Mouse (Mus musculus): Measurements from ENCODE around the gene Cep112. TPM values are rescaled to one million over a fixed set of nuclear protein-coding genes. Genes with fewer than 3 reads are reported as not detected.

Cep112 gene
- polyA plus RNA-seq, 1 experiment: 0.97 TPM

DNA sequence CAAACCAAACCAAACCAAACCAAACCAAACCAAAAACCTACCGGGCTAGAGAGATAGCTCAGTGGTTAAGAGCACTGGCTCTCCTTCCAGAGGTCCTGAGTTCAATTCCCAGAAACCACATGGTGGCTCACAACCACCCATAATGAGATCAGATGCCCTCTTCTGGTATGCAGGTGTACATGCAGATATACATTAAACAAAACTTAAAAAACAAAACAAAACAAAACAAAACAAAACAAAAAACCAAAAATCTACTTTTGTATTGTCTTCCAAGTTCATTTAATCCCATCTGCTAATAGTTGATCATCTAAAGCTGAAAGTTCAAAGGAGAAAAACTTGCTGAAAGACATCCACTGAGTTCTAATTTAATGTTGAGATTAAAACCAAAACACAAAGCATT lies 8.6 kb upstream of the Cep112 start:
- Histone ChIP-seq H3K79me2 (ENCODE audit: control insufficient read depth, insufficient read depth) (no peaks in the 10 kb centered on the region), H3K4me3 (ENCODE audit: insufficient read depth, poor library complexity, severe bottlenecking) (no peak overlapping the region), H3ac (ENCODE audit: control insufficient read depth, insufficient read length, low read depth) (no peak overlapping the region), H3K27me3 (ENCODE audit: control insufficient read depth, insufficient read depth, insufficient read length) (peaks cover 3% of the 10 kb centered on the region), H3K79me3 (ENCODE audit: low read depth) (no peaks in the 10 kb centered on the region), H3K36me3 (ENCODE audit: control insufficient read depth, insufficient read depth) (no peaks in the 10 kb centered on the region)
- TF ChIP-seq MYOD1 (IDR thresholded peaks at IDR 0.05; ENCODE audit: control insufficient read depth, insufficient read length, low read depth) (no peak), MAX (IDR thresholded peaks at IDR 0.05) (no peak), MYOG (IDR thresholded peaks at IDR 0.05; ENCODE audit: control insufficient read depth, extremely low read depth, insufficient read length) (no peak), CEBPB (IDR thresholded peaks at IDR 0.05; ENCODE audit: low read depth) (no peak), CTCF (IDR thresholded peaks at IDR 0.05; ENCODE audit: control insufficient read depth, insufficient read depth, insufficient read length) (no peak), FOSL1 (IDR thresholded peaks at IDR 0.05; ENCODE audit: insufficient read depth, low read length, poor library complexity, severe bottlenecking) (no peak), USF1 (IDR thresholded peaks at IDR 0.05; ENCODE audit: low read depth) (no peak)

DNA sequence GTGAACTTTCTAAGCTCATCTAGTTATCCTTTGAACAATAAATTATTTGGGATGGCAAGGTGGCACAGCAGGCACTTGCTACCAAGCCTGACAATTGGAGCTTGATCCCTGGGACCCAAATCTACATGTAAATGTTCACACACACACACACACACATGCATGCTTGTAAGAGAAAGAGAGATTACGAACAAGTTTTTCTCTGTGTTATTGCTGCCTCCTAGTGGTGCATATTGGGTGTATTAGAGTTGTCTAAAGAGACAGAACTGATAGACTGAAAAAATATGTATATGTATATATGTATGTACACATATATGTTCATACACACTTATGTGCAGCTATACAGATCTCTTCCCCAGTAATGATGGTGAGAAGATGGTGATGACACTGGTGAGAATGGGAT lies 6.5 kb upstream of the Cep112 start:
- TF ChIP-seq FOSL1 (IDR thresholded peaks at IDR 0.05; ENCODE audit: insufficient read depth, low read length, poor library complexity, severe bottlenecking) (no peak), CTCF (IDR thresholded peaks at IDR 0.05; ENCODE audit: control insufficient read depth, insufficient read depth, insufficient read length) (no peak), MYOD1 (IDR thresholded peaks at IDR 0.05; ENCODE audit: control insufficient read depth, insufficient read length, low read depth) (no peak), USF1 (IDR thresholded peaks at IDR 0.05; ENCODE audit: low read depth) (no peak), MAX (IDR thresholded peaks at IDR 0.05) (no peak), CEBPB (IDR thresholded peaks at IDR 0.05; ENCODE audit: low read depth) (no peak), MYOG (IDR thresholded peaks at IDR 0.05; ENCODE audit: control insufficient read depth, extremely low read depth, insufficient read length) (no peak)
- no peaks in the 10 kb centered on the region for H3K36me3 ChIP-seq (ENCODE audit: control insufficient read depth, insufficient read depth)
- H3K4me3 ChIP-seq (ENCODE audit: insufficient read depth, poor library complexity, severe bottlenecking): no peak overlapping the region
- no peaks in the 10 kb centered on the region for H3K27me3 ChIP-seq (ENCODE audit: control insufficient read depth, insufficient read depth, insufficient read length)
- H3ac ChIP-seq (ENCODE audit: control insufficient read depth, insufficient read length, low read depth): no peak overlapping the region
- no peaks in the 10 kb centered on the region for H3K79me3 ChIP-seq (ENCODE audit: low read depth)
- H3K79me2 ChIP-seq (ENCODE audit: control insufficient read depth, insufficient read depth): no peaks in the 10 kb centered on the region

DNA sequence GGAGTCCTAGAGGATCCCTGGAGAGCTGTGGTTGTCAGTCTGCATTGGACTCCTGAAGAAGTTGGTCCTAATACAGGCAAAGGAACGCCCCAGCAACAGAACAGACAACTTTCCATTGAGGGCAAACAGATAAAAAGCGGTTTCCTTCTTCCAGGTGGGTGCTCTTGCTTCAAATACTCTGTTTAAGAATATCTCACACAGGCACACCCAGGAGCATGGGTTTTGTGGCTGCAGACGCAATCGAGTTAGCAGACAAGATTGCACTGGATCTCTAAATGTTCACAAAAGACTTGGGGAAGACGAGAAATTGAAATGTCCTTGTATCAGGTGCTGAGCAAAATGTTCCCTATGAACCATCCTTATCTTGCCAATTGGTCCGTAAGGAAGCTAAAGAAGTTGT lies 5.8 kb upstream of the Cep112 start:
- TF ChIP-seq CEBPB (IDR thresholded peaks at IDR 0.05; ENCODE audit: low read depth) (no peak), MYOD1 (IDR thresholded peaks at IDR 0.05; ENCODE audit: control insufficient read depth, insufficient read length, low read depth) (no peak), FOSL1 (IDR thresholded peaks at IDR 0.05; ENCODE audit: insufficient read depth, low read length, poor library complexity, severe bottlenecking) (no peak), USF1 (IDR thresholded peaks at IDR 0.05; ENCODE audit: low read depth) (no peak), MAX (IDR thresholded peaks at IDR 0.05) (no peak), MYOG (IDR thresholded peaks at IDR 0.05; ENCODE audit: control insufficient read depth, extremely low read depth, insufficient read length) (no peak), CTCF (IDR thresholded peaks at IDR 0.05; ENCODE audit: control insufficient read depth, insufficient read depth, insufficient read length) (no peak)
- Histone ChIP-seq H3K36me3 (ENCODE audit: control insufficient read depth, insufficient read depth) (no peaks in the 10 kb centered on the region), H3K79me2 (ENCODE audit: control insufficient read depth, insufficient read depth) (no peaks in the 10 kb centered on the region), H3K79me3 (ENCODE audit: low read depth) (no peaks in the 10 kb centered on the region), H3K27me3 (ENCODE audit: control insufficient read depth, insufficient read depth, insufficient read length) (no peaks in the 10 kb centered on the region), H3ac (ENCODE audit: control insufficient read depth, insufficient read length, low read depth) (no peak overlapping the region), H3K4me3 (ENCODE audit: insufficient read depth, poor library complexity, severe bottlenecking) (no peak overlapping the region)

DNA sequence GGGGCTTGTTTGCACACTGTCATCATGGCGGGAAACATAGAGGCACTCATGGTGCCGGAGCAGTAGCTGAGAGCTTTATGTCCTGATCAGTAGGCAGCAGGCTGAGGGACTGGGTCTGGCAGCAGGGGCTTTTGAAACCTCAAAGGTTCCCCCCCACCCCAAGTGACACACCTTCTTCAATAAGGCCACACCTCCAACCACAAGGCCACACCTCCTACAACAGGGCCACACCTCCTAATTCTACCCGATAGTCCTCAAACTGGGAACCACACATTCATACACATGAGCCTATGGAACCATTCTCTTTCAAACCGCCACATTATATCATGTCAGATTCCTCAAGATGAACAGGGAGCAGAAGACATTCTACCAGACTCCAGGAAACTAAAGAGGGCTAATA lies 4.2 kb upstream of the Cep112 start:
- Histone ChIP-seq H3K4me3 (ENCODE audit: insufficient read depth, poor library complexity, severe bottlenecking) (no peak overlapping the region), H3ac (ENCODE audit: control insufficient read depth, insufficient read length, low read depth) (no peak overlapping the region), H3K79me3 (ENCODE audit: low read depth) (no peaks in the 10 kb centered on the region), H3K79me2 (ENCODE audit: control insufficient read depth, insufficient read depth) (no peaks in the 10 kb centered on the region), H3K36me3 (ENCODE audit: control insufficient read depth, insufficient read depth) (no peaks in the 10 kb centered on the region), H3K27me3 (ENCODE audit: control insufficient read depth, insufficient read depth, insufficient read length) (no peaks in the 10 kb centered on the region)
- TF ChIP-seq CTCF (IDR thresholded peaks at IDR 0.05; ENCODE audit: control insufficient read depth, insufficient read depth, insufficient read length): no peak
- no peak for TF ChIP-seq MAX (IDR thresholded peaks at IDR 0.05)
- TF ChIP-seq MYOD1 (IDR thresholded peaks at IDR 0.05; ENCODE audit: control insufficient read depth, insufficient read length, low read depth): no peak
- TF ChIP-seq CEBPB (IDR thresholded peaks at IDR 0.05; ENCODE audit: low read depth): no peak
- TF ChIP-seq USF1 (IDR thresholded peaks at IDR 0.05; ENCODE audit: low read depth): no peak
- TF ChIP-seq FOSL1 (IDR thresholded peaks at IDR 0.05; ENCODE audit: insufficient read depth, low read length, poor library complexity, severe bottlenecking): no peak
- no peak for TF ChIP-seq MYOG (IDR thresholded peaks at IDR 0.05; ENCODE audit: control insufficient read depth, extremely low read depth, insufficient read length)

DNA sequence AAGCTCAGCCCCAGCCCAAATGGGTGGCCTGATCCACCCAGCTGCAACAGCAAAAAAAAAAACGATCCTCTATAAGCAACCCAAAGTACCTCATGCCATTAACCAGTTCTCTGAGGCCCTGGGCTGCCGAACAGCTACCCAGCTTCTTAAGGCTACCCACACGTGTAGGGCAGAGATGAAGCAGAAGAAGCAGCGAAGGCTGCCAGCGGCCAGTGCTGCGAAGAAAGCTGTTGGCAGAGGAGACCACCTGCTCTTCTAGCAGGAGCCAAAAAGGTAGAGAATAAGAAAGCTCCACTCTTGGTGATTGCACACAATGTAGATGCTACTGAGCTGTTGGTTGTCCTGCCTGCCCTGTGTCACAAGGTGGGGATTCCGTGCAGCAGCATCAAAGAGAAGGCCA lies 1.8 kb upstream of the Cep112 start:
- no peak for TF ChIP-seq MYOD1 (IDR thresholded peaks at IDR 0.05; ENCODE audit: control insufficient read depth, insufficient read length, low read depth)
- no peak for TF ChIP-seq MYOG (IDR thresholded peaks at IDR 0.05; ENCODE audit: control insufficient read depth, extremely low read depth, insufficient read length)
- no peak for TF ChIP-seq FOSL1 (IDR thresholded peaks at IDR 0.05; ENCODE audit: insufficient read depth, low read length, poor library complexity, severe bottlenecking)
- TF ChIP-seq USF1 (IDR thresholded peaks at IDR 0.05; ENCODE audit: low read depth): no peak
- no peak for TF ChIP-seq CEBPB (IDR thresholded peaks at IDR 0.05; ENCODE audit: low read depth)
- TF ChIP-seq MAX (IDR thresholded peaks at IDR 0.05): no peak
- no peak for TF ChIP-seq CTCF (IDR thresholded peaks at IDR 0.05; ENCODE audit: control insufficient read depth, insufficient read depth, insufficient read length)
- Histone ChIP-seq H3K27me3 (ENCODE audit: control insufficient read depth, insufficient read depth, insufficient read length) (no peaks in the 10 kb centered on the region), H3K36me3 (ENCODE audit: control insufficient read depth, insufficient read depth) (no peaks in the 10 kb centered on the region), H3K79me2 (ENCODE audit: control insufficient read depth, insufficient read depth) (no peaks in the 10 kb centered on the region), H3K79me3 (ENCODE audit: low read depth) (no peaks in the 10 kb centered on the region), H3K4me3 (ENCODE audit: insufficient read depth, poor library complexity, severe bottlenecking) (no peak overlapping the region), H3ac (ENCODE audit: control insufficient read depth, insufficient read length, low read depth) (no peak overlapping the region)

DNA sequence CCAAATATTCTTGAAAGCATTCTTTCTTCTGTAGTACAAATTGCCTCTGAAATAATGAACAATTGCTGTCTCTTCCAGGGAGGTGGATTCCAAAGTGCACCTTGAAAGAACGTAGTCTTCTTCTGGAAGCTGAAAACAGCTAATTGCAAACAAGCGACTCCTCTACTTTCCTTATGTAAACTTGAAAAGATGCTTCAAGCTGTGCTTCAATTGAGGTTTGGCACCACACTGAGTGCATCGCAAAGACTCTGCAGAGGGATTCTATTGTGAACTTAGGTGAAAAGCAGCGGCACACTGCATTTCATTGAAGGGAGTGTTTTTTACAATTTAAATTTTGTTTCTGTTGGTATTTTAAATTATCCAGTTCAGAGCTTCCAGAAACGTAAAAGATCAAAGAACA lies 881 bp upstream of the Cep112 start:
- Histone ChIP-seq H3K4me3 (ENCODE audit: insufficient read depth, poor library complexity, severe bottlenecking) (no peak overlapping the region), H3K79me3 (ENCODE audit: low read depth) (no peaks in the 10 kb centered on the region), H3K36me3 (ENCODE audit: control insufficient read depth, insufficient read depth) (no peaks in the 10 kb centered on the region), H3ac (ENCODE audit: control insufficient read depth, insufficient read length, low read depth) (no peak overlapping the region), H3K79me2 (ENCODE audit: control insufficient read depth, insufficient read depth) (no peaks in the 10 kb centered on the region), H3K27me3 (ENCODE audit: control insufficient read depth, insufficient read depth, insufficient read length) (no peaks in the 10 kb centered on the region)
- no peak for TF ChIP-seq FOSL1 (IDR thresholded peaks at IDR 0.05; ENCODE audit: insufficient read depth, low read length, poor library complexity, severe bottlenecking)
- TF ChIP-seq CEBPB (IDR thresholded peaks at IDR 0.05; ENCODE audit: low read depth): no peak
- TF ChIP-seq CTCF (IDR thresholded peaks at IDR 0.05; ENCODE audit: control insufficient read depth, insufficient read depth, insufficient read length): no peak
- no peak for TF ChIP-seq MYOG (IDR thresholded peaks at IDR 0.05; ENCODE audit: control insufficient read depth, extremely low read depth, insufficient read length)
- TF ChIP-seq MYOD1 (IDR thresholded peaks at IDR 0.05; ENCODE audit: control insufficient read depth, insufficient read length, low read depth): no peak
- no peak for TF ChIP-seq USF1 (IDR thresholded peaks at IDR 0.05; ENCODE audit: low read depth)
- no peak for TF ChIP-seq MAX (IDR thresholded peaks at IDR 0.05)
